Mouse (Mus musculus) hematopoietic stem cell, adult 5-6 weeks (primary cell): Measurements from ENCODE around the gene Prdx6b. TPM values are rescaled to one million over a fixed set of nuclear protein-coding genes. Genes with fewer than 3 reads are reported as not detected.

Experiments
- ATAC-seq, 2 experiments: fragments of 125-278 bp in 1 of 2; replicated peaks in 1 of 2; 2 replicates each; pipeline ENCODE4 v1.8.0; 2016 to 2017; ENCODE audit warnings: inconsistent platforms in 2 of 2, mild to moderate bottlenecking in 2 of 2, moderate number of reproducible peaks in 2 of 2, low read depth in 1 of 2, moderate TSS enrichment in 1 of 2; ENCODE audit not compliant: low FRiP score in 2 of 2, poor library complexity in 2 of 2, severe bottlenecking in 2 of 2, insufficient read depth in 1 of 2, low TSS enrichment in 1 of 2
- total RNA-seq: library from RNA; stranded (forward); fragments of 172-1452, 232-1000 nt; gene quantifications from 2 replicates; pipeline ENCODE4 v1.2.3, GENCODE M21; 2017

The Prdx6b gene
- total RNA-seq, 1 experiment from 2014 or later, result not detected

GRCm38 (mm10) chr2:80314201-80314600, 21.9 kb downstream of the Prdx6b start:
- no peak for ATAC-seq

- ATAC-seq, result peak; percentile 60 to 67
Observed at GRCm38 (mm10) chr2:80314854-80315241, 22.6 kb downstream of the Prdx6b start.

GRCm38 (mm10) chr2:80315242-80316161, 23.2 kb downstream of the Prdx6b start, which contains the start of gene Dnajc10:
TSS of gene Dnajc10 (plus strand) at chr2:80315466.
- peak; percentile 91 to 93 for ATAC-seq

GRCm38 (mm10) chr2:80322878-80323277, 30.6 kb downstream of the Prdx6b start:
- no peak for ATAC-seq

GRCm38 (mm10) chr2:80325779-80326178, 33.5 kb downstream of the Prdx6b start:
- ATAC-seq, result no peak

GRCm38 (mm10) chr2:80327272-80327671, 35.0 kb downstream of the Prdx6b start:
- no peak for ATAC-seq

GRCm38 (mm10) chr2:80328961-80329653, 36.8 kb downstream of the Prdx6b start:
- ATAC-seq, result no peak

GRCm38 (mm10) chr2:80340537-80340936, 48.3 kb downstream of the Prdx6b start:
- no peak for ATAC-seq

Other genes starting within 250 kb of the Prdx6b start
- gene Pde1a, start 163.0 kb upstream of the Prdx6b start, total RNA-seq, result not detected in 2 replicates
- 98.7 and 107 TPM in 2 replicates for gene Dnajc10, start 23.0 kb downstream of the Prdx6b start, total RNA-seq
- not detected in 2 replicates for gene Frzb, start 155.2 kb downstream of the Prdx6b start, total RNA-seq